Mouse (Mus musculus) lung, embryonic 14.5 days (tissue): ENCODE measurements around the gene Hivep3. TPM values are rescaled to one million over a fixed set of nuclear protein-coding genes. Genes with fewer than 3 reads are reported as not detected.

Experiments used
- ATAC-seq: fragments of 200-750 bp; cut with Nextera tagmentation; 2 replicates; pipeline ENCODE4 v1.8.0; 2017; ENCODE audit warnings: mild to moderate bottlenecking, moderate TSS enrichment, moderate library complexity; ENCODE audit not compliant: insufficient read depth
- DNase-seq: peaks from one replicate; pipeline ENCODE4 v3.0.0-alpha.2; 2015
- H3K27ac ChIP-seq: fragments of 300-500 bp; sonication (generic); 2 replicates; pipeline ENCODE4 v1.5.1; 2014; ENCODE audit warnings: low read depth, mild to moderate bottlenecking, moderate library complexity
- H3K27me3 ChIP-seq: fragments of 300-500 bp; sonication (generic); 2 replicates; pipeline ENCODE4 v1.6.1; 2014; ENCODE audit warnings: low read length, control low read depth; ENCODE audit not compliant: insufficient read depth
- H3K36me3 ChIP-seq: fragments of 300-500 bp; sonication (generic); 2 replicates; pipeline ENCODE4 v1.6.1; 2014; ENCODE audit warnings: control low read depth; ENCODE audit not compliant: insufficient read depth
- H3K4me1 ChIP-seq: fragments of 300-500 bp; sonication (generic); 2 replicates; pipeline ENCODE4 v1.6.1; 2014; ENCODE audit warnings: antibody characterized with exemption, control low read depth; ENCODE audit not compliant: insufficient read depth
- H3K4me2 ChIP-seq: fragments of 300-500 bp; sonication (generic); 2 replicates; pipeline ENCODE4 v1.6.1; 2014; ENCODE audit warnings: mild to moderate bottlenecking
- H3K4me3 ChIP-seq: fragments of 300-500 bp; sonication (generic); 2 replicates; pipeline ENCODE4 v1.5.1; 2014; ENCODE audit warnings: low read depth, low read length
- H3K9ac ChIP-seq: fragments of 300-500 bp; sonication (generic); 2 replicates; pipeline ENCODE4 v1.6.1; 2014
- H3K9me3 ChIP-seq: fragments of 300-500 bp; sonication (generic); 2 replicates; pipeline ENCODE4 v1.6.1; 2016; ENCODE audit warnings: low read depth, low read length, control low read depth
- CTCF ChIP-seq: IDR thresholded peaks from 2 replicates; pipeline ENCODE4 v1.5.1; 2016; ENCODE audit warnings: antibody characterized with exemption, low read depth
- WGBS: fragments of 180-500 bp; shearing (Covaris S2); extraction: QIAGEN DNeasy Blood & Tissue Kit; methylation state at CpG from one replicate; pipeline ENCODE4 v1.1.7; 2014; 5-methylcytosine and 5-hydroxymethylcytosine counted together
- polyA plus RNA-seq: library from polyadenylated mRNA; unstranded; fragments of >200 nt; fragmentation: Nextera tagmentation; extraction: Ambion mirVana; gene quantifications from 2 replicates; pipeline ENCODE4 v1.2.1, GENCODE M21; 2014

Gene Hivep3
- polyA plus RNA-seq, 1 experiment from 2014 or later: 22.0 TPM

GRCm38 (mm10) chr4:119931923-119932322 lies 198.3 kb downstream of the Hivep3 start:
- Histone ChIP-seq H3K4me1 (no peaks in the 10 kb centered on the region), H3K9ac (no peak overlapping the region), H3K4me3 (no peak overlapping the region), H3K9me3 (no peaks in the 10 kb centered on the region), H3K27ac (no peak overlapping the region), H3K4me2 (no peak overlapping the region), H3K36me3 (no peaks in the 10 kb centered on the region), H3K27me3 (no peaks in the 10 kb centered on the region)
- DNase-seq (peak; percentile 38), ATAC-seq (peak; percentile 47; the same call in 1 of the 2 replicates)
- WGBS: 55% methylated on average over 8 of the region's 8 CpGs
- TF ChIP-seq CTCF: no peak

GRCm38 (mm10) chr4:119932549-119933257 lies 199.1 kb downstream of the Hivep3 start:
- TF ChIP-seq CTCF: no peak

GRCm38 (mm10) chr4:119934901-119935300 lies 201.3 kb downstream of the Hivep3 start:
- ATAC-seq: no peak
- no peak overlapping the region for H3K4me3 ChIP-seq
- 79% methylated on average over 4 of the region's 4 CpGs for WGBS
- H3K9ac ChIP-seq: no peak overlapping the region
- peaks cover 7% of the 10 kb centered on the region; the same call in 1 of the 2 replicates for H3K4me1 ChIP-seq
- H3K27ac ChIP-seq: no peak overlapping the region
- H3K4me2 ChIP-seq: no peak overlapping the region
- H3K27me3 ChIP-seq: no peaks in the 10 kb centered on the region
- H3K9me3 ChIP-seq: no peaks in the 10 kb centered on the region
- DNase-seq: no peak
- H3K36me3 ChIP-seq: no peaks in the 10 kb centered on the region
- TF ChIP-seq CTCF: no peak

More at GRCm38 (mm10) chr4:119932549-119933257, 199.1 kb downstream of the Hivep3 start:
- Histone ChIP-seq H3K4me1 (peaks cover 1% of the 10 kb centered on the region; the same call in 1 of the 2 replicates), H3K9me3 (no peaks in the 10 kb centered on the region), H3K27ac (no peak overlapping the region), H3K36me3 (no peaks in the 10 kb centered on the region), H3K27me3 (no peaks in the 10 kb centered on the region), H3K4me2 (no peak overlapping the region), H3K4me3 (no peak overlapping the region), H3K9ac (no peak overlapping the region)
- ATAC-seq (no peak), DNase-seq (no peak)
- WGBS: 48% methylated on average over 13 of the region's 13 CpGs

DNA sequence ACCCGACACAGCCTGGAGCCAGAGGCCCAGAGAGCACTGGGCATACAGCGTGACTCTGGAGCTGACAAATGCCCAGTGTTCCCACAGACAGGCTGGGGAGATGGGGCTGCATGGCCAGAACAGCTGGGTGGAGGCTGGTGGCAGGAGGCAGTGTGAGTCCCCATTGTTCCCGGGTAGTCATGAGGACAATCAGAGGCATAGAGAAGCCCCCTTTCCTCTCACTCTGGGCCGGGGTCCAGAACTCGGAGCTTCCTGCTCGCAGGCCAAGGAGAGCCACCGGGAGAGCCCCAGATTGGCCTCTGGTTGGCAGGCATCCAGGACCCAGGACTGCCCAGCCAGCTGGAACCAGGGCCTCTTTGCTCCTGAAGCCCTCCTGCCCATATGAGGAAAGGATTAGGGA lies 204.3 kb downstream of the Hivep3 start:
- no peak overlapping the region for H3K4me2 ChIP-seq
- no peak overlapping the region; the same call in 1 of the 2 replicates for H3K9ac ChIP-seq
- TF ChIP-seq CTCF: no peak
- H3K4me1 ChIP-seq: peaks cover 7% of the 10 kb centered on the region; the same call in 1 of the 2 replicates
- WGBS: 48% methylated on average over 7 of the region's 7 CpGs
- ATAC-seq: no peak
- DNase-seq: peak; percentile 61
- 0 out of 2 replicates have a peak overlapping the region, but pooled peaks have one; percentile 12 for H3K27ac ChIP-seq
- no peaks in the 10 kb centered on the region for H3K27me3 ChIP-seq
- no peaks in the 10 kb centered on the region for H3K9me3 ChIP-seq
- no peaks in the 10 kb centered on the region for H3K36me3 ChIP-seq
- no peak overlapping the region for H3K4me3 ChIP-seq

DNA sequence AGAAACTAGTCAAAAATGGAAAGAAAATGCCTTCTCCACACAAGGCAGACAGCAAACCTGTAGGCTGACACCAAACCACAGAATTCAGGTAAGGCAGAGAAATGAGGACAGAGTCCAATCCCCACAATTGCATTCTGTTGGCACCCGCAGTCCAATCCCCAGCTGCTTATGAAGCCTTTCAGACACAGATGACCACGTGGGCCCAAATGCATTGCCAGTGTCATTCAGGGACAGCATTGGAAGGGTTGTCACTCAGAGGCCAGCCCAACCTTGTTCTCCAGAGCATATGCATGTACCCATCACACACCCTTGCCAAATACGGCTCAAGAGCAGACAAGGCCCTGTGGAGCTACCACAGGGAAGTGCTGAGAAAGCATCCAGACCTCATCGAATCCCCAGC lies 204.9 kb downstream of the Hivep3 start:
- Histone ChIP-seq H3K27ac (no peak overlapping the region), H3K4me2 (no peak overlapping the region), H3K36me3 (no peaks in the 10 kb centered on the region), H3K27me3 (no peaks in the 10 kb centered on the region), H3K4me3 (no peak overlapping the region), H3K4me1 (peaks cover 7% of the 10 kb centered on the region; the same call in 1 of the 2 replicates), H3K9me3 (no peaks in the 10 kb centered on the region; the same call in 1 of the 2 replicates), H3K9ac (no peak overlapping the region; the same call in 1 of the 2 replicates)
- 80% methylated on average over 4 of the region's 4 CpGs for WGBS
- no peak for TF ChIP-seq CTCF
- ATAC-seq (no peak), DNase-seq (no peak)

DNA sequence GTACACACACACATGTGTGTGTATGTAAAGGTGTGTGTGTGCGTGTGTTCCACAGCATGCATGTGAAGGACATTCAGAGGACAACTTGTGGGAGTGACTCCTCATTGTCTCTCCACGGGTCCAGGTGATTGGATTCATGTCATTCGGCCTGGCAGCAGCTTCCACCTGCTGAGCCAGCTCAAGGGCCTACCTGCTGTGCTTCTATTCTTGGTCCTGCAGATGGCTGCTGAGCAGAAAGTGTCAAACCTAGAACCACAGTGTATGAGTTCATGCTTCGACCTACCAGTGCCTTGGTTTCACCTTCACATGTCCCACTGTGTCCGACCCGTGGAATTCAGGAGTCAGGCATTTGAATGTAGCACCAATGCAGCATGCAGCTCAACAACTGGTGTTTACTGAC lies 206.2 kb downstream of the Hivep3 start:
- Histone ChIP-seq H3K27ac (no peak overlapping the region), H3K9me3 (no peaks in the 10 kb centered on the region; the same call in 1 of the 2 replicates), H3K4me3 (no peak overlapping the region), H3K4me2 (no peak overlapping the region), H3K27me3 (no peaks in the 10 kb centered on the region), H3K9ac (no peak overlapping the region), H3K4me1 (peaks cover 7% of the 10 kb centered on the region; the same call in 1 of the 2 replicates), H3K36me3 (no peaks in the 10 kb centered on the region)
- DNase-seq (no peak), ATAC-seq (no peak)
- WGBS: 79% methylated on average over 6 of the region's 6 CpGs
- TF ChIP-seq CTCF: no peak

- Histone ChIP-seq H3K9ac (no peak overlapping the region), H3K27me3 (no peaks in the 10 kb centered on the region), H3K36me3 (no peaks in the 10 kb centered on the region), H3K27ac (no peak overlapping the region), H3K9me3 (peaks cover 3% of the 10 kb centered on the region; the same call in 1 of the 2 replicates), H3K4me3 (no peak overlapping the region), H3K4me1 (0 out of 2 replicates have a peak, but pooled peaks cover 4% of the 10 kb centered on the region), H3K4me2 (no peak overlapping the region)
- ATAC-seq: no peak
- WGBS: 61% methylated on average over 3 of the region's 3 CpGs
- TF ChIP-seq CTCF: no peak
- no peak for DNase-seq
Observed at GRCm38 (mm10) chr4:119946224-119946887, 212.8 kb downstream of the Hivep3 start.
